Mouse (Mus musculus): ENCODE measurements around the gene Acp6. TPM values are rescaled to one million over a fixed set of nuclear protein-coding genes. Genes with fewer than 3 reads are reported as not detected.

The Acp6 gene
- polyA plus RNA-seq (2012; rRNA removed) = 33.4 and 39.0 TPM in 2 replicates

GRCm38 (mm10) chr3:97158611-97159508 is at the start of gene Acp6:
Acp6 (plus strand) TSS chr3:97158777.

Other genes starting within 250 kb of the Acp6 start
- not detected in 2 replicates for gene Gja8, start 232.8 kb upstream of the Acp6 start, polyA plus RNA-seq (2012; rRNA removed)
- 23.0 and 29.9 TPM in 2 replicates for gene Bcl9, start 139.1 kb downstream of the Acp6 start, polyA plus RNA-seq (2012; rRNA removed)